8 mouse cellular contexts compared by ENCODE assay signal in the genomic region with DNA sequence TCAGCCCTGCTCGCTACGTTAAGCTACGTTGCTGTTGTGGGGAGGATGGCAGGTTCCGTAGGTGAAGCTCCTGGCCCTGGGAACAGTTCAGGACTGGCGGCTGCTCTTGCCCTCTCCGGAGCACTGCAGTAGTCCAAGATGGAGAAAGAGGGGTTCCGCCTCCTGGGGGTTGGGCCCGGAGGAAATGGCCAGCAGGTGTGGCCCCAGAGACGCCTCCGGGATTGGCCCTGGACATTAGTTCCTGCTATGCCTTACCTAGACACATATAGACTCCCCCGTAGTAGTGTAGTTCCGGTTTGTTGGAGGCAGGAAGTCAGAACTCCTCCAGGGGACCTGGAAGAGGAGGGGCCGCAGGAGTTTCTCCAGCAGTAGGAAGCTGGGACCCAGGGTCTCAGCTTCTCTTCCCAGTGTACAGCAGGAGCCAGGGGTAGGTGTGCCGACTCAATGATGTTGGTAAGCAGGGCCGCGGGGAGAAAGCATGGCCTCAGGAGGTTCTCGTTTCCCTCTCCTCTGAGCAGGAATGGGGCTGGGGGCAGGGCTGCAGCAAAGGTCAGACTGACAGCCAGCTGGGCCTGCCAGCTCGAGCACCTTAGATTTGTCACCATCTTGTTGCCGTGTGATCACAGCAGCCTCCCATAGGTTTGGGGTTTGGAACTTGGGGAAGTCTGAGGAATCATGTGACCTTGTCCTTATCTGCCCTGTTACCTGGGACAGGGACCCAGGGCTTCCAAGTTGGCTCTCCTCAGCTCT. TPM values are rescaled to one million over a fixed set of nuclear protein-coding genes. Genes with fewer than 3 reads are reported as not detected.
DNase-seq lines count a peak whose midpoint lies in the region; ATAC-seq lines count a peak whose summit lies in the region.

No protein-coding gene starts in this region.

- H3K4me1 ChIP-seq in heart, embryonic 16.5 days (ENCODE audit: control insufficient read depth, insufficient read depth, low read length), result peaks cover 40% of the 10 kb centered on the region
- peaks cover 61% of the 10 kb centered on the region for H3K4me1 ChIP-seq in liver, embryonic 13.5 days (replicated peaks)
- peaks cover 46% of the 10 kb centered on the region for H3K4me1 ChIP-seq in stomach, embryonic 15.5 days

- no peaks in the 10 kb centered on the region for H3K9me3 ChIP-seq in heart, embryonic 16.5 days (replicated peaks; ENCODE audit: control insufficient read depth, low read length)
- H3K9me3 ChIP-seq in liver, embryonic 13.5 days (replicated peaks), result no peaks in the 10 kb centered on the region
- no peaks in the 10 kb centered on the region for H3K9me3 ChIP-seq in stomach, embryonic 15.5 days

- H3K36me3 ChIP-seq in heart, embryonic 16.5 days (ENCODE audit: control insufficient read depth, insufficient read depth), result peaks cover 9% of the 10 kb centered on the region; the same call in 1 of the 2 replicates
- H3K36me3 ChIP-seq in liver, embryonic 13.5 days, result peaks cover 33% of the 10 kb centered on the region
- H3K36me3 ChIP-seq in stomach, embryonic 15.5 days, result peaks cover 15% of the 10 kb centered on the region

- H3K27ac ChIP-seq in heart, embryonic 16.5 days (ENCODE audit: low read length), result peak overlapping the region; percentile 92
- peak overlapping the region; percentile 79 for H3K27ac ChIP-seq in liver, embryonic 13.5 days
- H3K27ac ChIP-seq in stomach, embryonic 15.5 days, result peak overlapping the region; percentile 86

- ATAC-seq in heart, embryonic 16.5 days (replicated peaks; ENCODE audit: extremely low read depth, insufficient read depth, low FRiP score), result no peak
- ATAC-seq in liver, embryonic 13.5 days (ENCODE audit: low read depth), result no peak
- peak; percentile 37 for ATAC-seq in stomach, embryonic 15.5 days (ENCODE audit: insufficient read depth, low FRiP score, low read depth)

- WGBS in heart, embryonic 16.5 days, result 48% methylated on average over 19 of the region's 19 CpGs
- 15% methylated on average over 19 of the region's 19 CpGs for WGBS in liver, embryonic 13.5 days (ENCODE audit: insufficient replicate concordance)
- WGBS in stomach, embryonic 15.5 days, result 46% methylated on average over 19 of the region's 19 CpGs

- no peaks in the 10 kb centered on the region for H3K27me3 ChIP-seq in heart, embryonic 16.5 days (ENCODE audit: control insufficient read depth, insufficient read depth, low read length)
- H3K27me3 ChIP-seq in liver, embryonic 13.5 days, result no peaks in the 10 kb centered on the region
- no peaks in the 10 kb centered on the region for H3K27me3 ChIP-seq in stomach, embryonic 15.5 days (replicated peaks)

- peak; percentile 57 for DNase-seq in cerebellum, adult 9-11 months
- no peak for DNase-seq in cerebellum, postnatal 4 days (ENCODE audit: low spot score in 2 of 2)
- peak; percentile 86 for DNase-seq in 416B (ENCODE audit: low read depth)
- no peak for DNase-seq in liver, embryonic 13.5 days
- no peak for DNase-seq in gastrocnemius, postnatal 4 days (ENCODE audit: low spot score in 2 of 2)
- DNase-seq in spleen, adult 12 weeks (ENCODE audit: low spot score), result no peak

- H3K4me3 ChIP-seq in heart, embryonic 16.5 days (ENCODE audit: low read length), result peak overlapping the region; percentile 18; the same call in 1 of the 2 replicates
- peak overlapping the region; percentile 42 for H3K4me3 ChIP-seq in liver, embryonic 13.5 days (replicated peaks)
- H3K4me3 ChIP-seq in stomach, embryonic 15.5 days (replicated peaks), result peak overlapping the region; percentile 27

- peak overlapping the region; percentile 54 for H3K4me2 ChIP-seq in heart, embryonic 16.5 days (ENCODE audit: low read depth, low read length)
- peak overlapping the region; percentile 62 for H3K4me2 ChIP-seq in liver, embryonic 13.5 days
- H3K4me2 ChIP-seq in stomach, embryonic 15.5 days, result peak overlapping the region; percentile 41

- H3K9ac ChIP-seq in heart, embryonic 16.5 days (ENCODE audit: low read length), result peak overlapping the region; percentile 46
- H3K9ac ChIP-seq in liver, embryonic 13.5 days, result peak overlapping the region; percentile 55
- H3K9ac ChIP-seq in stomach, embryonic 15.5 days, result peak overlapping the region; percentile 19; the same call in 1 of the 2 replicates

RNA-seq across cellular contexts. Expression of gene Rplp0, which starts 16.5 kb away (rescaled TPM):
- 1,003 and 1,029 TPM in 2 replicates for polyA plus RNA-seq in heart, embryonic 16.5 days (2015; fragmentation: Nextera tagmentation; extraction: Ambion mirVana)
- 1,664 and 1,673 TPM in 2 replicates for polyA plus RNA-seq in liver, embryonic 13.5 days (2015; fragmentation: Nextera tagmentation; extraction: Ambion mirVana)
- polyA plus RNA-seq in stomach, embryonic 15.5 days (2015; fragmentation: Nextera tagmentation; extraction: Ambion mirVana), result 1,425 and 1,562 TPM in 2 replicates
- total RNA-seq in gastrocnemius, postnatal 4 days (2021), result 1,000 to 10,000 TPM; 1,089 to 1,227 TPM

RNA-seq across cellular contexts. Expression of gene Gcn1l1, which starts 22.2 kb away (rescaled TPM):
- 20.9 and 27.6 TPM in 2 replicates for polyA plus RNA-seq in heart, embryonic 16.5 days (2015; fragmentation: Nextera tagmentation; extraction: Ambion mirVana)
- polyA plus RNA-seq in liver, embryonic 13.5 days (2015; fragmentation: Nextera tagmentation; extraction: Ambion mirVana), result 18.7 and 19.3 TPM in 2 replicates
- polyA plus RNA-seq in stomach, embryonic 15.5 days (2015; fragmentation: Nextera tagmentation; extraction: Ambion mirVana), result 34.9 and 36.4 TPM in 2 replicates
- 10 to 100 TPM; 48.8 to 50.7 TPM for total RNA-seq in gastrocnemius, postnatal 4 days (2021)

RNA-seq across cellular contexts. Expression of gene Pxn, which starts 36.3 kb away (rescaled TPM):
- polyA plus RNA-seq in heart, embryonic 16.5 days (2015; fragmentation: Nextera tagmentation; extraction: Ambion mirVana), result 39.1 and 40.6 TPM in 2 replicates
- polyA plus RNA-seq in liver, embryonic 13.5 days (2015; fragmentation: Nextera tagmentation; extraction: Ambion mirVana), result 11.1 and 14.5 TPM in 2 replicates
- polyA plus RNA-seq in stomach, embryonic 15.5 days (2015; fragmentation: Nextera tagmentation; extraction: Ambion mirVana), result 37.0 and 43.0 TPM in 2 replicates
- total RNA-seq in gastrocnemius, postnatal 4 days (2021), result 100 to 1,000 TPM; 170 to 175 TPM

RNA-seq across cellular contexts. Expression of gene Sirt4, which starts 58.3 kb away (rescaled TPM):
- polyA plus RNA-seq in heart, embryonic 16.5 days (2015; fragmentation: Nextera tagmentation; extraction: Ambion mirVana), result 18.7 and 24.0 TPM in 2 replicates
- 5.6 and 6.1 TPM in 2 replicates for polyA plus RNA-seq in liver, embryonic 13.5 days (2015; fragmentation: Nextera tagmentation; extraction: Ambion mirVana)
- polyA plus RNA-seq in stomach, embryonic 15.5 days (2015; fragmentation: Nextera tagmentation; extraction: Ambion mirVana), result 21.7 and 26.6 TPM in 2 replicates
- total RNA-seq in gastrocnemius, postnatal 4 days (2021), result 10 to 100 TPM; 13.4 to 16.8 TPM

Comparison
In these comparisons a context has a peak if more than half of its experiments do, and no peak if none do; other contexts are left out.
1. DNase-seq: peak in cerebellum, adult 9-11 months (single experiment) and 416B (single experiment); none in cerebellum, postnatal 4 days (0 of 2), liver, embryonic 13.5 days (single experiment), gastrocnemius, postnatal 4 days (0 of 2) and spleen, adult 12 weeks (single experiment).
2. Peak in every context shown above with its lines, with median percentiles within 50 percentile points of each other: H3K27ac ChIP-seq, H3K4me2 ChIP-seq, H3K4me3 ChIP-seq and H3K9ac ChIP-seq.